Mouse (Mus musculus) bone marrow macrophage, adult 2 months (primary cell): ENCODE data around the gene 4933434E20Rik. TPM values are rescaled to one million over a fixed set of nuclear protein-coding genes. Genes with fewer than 3 reads are reported as not detected.

Source experiments
- H3K27ac ChIP-seq: 2 replicates; pipeline ENCODE4 v1.5.1; 2012; ENCODE audit warnings: low read depth, low read length; ENCODE audit not compliant: insufficient read depth
- H3K4me1 ChIP-seq: 2 replicates; pipeline ENCODE4 v1.6.1; 2012; ENCODE audit warnings: low read length; ENCODE audit not compliant: control insufficient read depth, insufficient read depth
- H3K4me3 ChIP-seq: 2 replicates; pipeline ENCODE4 v1.5.1; 2012; ENCODE audit warnings: mild to moderate bottlenecking, low read length, moderate library complexity; ENCODE audit not compliant: insufficient read depth
- CTCF ChIP-seq: IDR thresholded peaks from 2 replicates; pipeline ENCODE4 v1.5.1; 2012; ENCODE audit warnings: low read depth, mild to moderate bottlenecking, low read length, moderate library complexity
- POLR2A ChIP-seq: IDR thresholded peaks from 2 replicates; pipeline ENCODE4 v1.6.1; 2012; ENCODE audit warnings: mild to moderate bottlenecking, low read depth, low read length, borderline replicate concordance
- polyA plus RNA-seq: library from polyadenylated mRNA; stranded (reverse); fragments of >200 nt; gene quantifications from 2 replicates; pipeline ENCODE4 v1.2.4, GENCODE M21; 2012; ENCODE audit not compliant: missing spikeins, insufficient read depth, insufficient read length

4933434E20Rik gene
- polyA plus RNA-seq, 1 experiment = 84.4 TPM

DNA sequence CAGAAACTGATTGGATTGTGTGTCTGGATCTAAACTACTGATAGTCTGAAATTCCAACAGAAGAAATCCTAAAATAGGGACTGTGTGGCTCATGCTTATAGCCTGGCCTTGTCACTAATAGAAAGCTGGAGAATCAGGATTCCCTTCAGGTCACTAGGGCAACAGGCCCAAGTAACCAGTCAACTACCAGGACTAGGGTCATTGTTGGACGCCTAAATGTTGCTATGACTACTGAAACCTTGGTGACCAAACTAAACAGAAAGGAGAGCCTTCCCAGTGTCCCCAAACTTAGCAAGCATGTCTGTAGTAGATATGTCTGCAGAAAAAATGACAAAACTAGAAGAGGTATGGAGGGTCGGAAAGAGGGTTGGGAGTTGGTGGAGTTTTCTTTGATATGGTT lies 11.1 kb downstream of the 4933434E20Rik start:
- H3K4me1 ChIP-seq = 0 out of 2 replicates have a peak, but pooled peaks cover 2% of the 10 kb centered on the region
- TF ChIP-seq POLR2A (no peak), CTCF (no peak)
- no peak overlapping the region for H3K27ac ChIP-seq
- H3K4me3 ChIP-seq = no peak overlapping the region

DNA sequence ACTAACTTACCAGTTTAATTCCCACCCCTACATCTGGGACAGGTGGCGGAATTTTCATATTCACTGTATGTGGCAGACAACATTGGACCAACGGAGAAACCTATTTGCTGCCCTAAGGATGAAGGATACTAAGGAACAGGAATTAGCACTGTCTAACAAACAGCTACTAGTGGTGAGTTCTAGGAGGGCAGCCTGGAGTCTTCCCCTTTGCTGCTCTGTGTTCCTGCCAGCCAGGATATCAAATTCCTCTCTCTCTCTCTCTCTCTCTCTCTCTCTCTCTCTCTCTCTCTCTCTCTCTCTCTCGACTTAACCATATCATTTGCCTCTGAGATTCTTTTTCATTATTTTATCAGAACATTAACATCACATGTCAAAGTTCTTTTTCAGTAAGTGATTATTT lies 12.9 kb downstream of the 4933434E20Rik start:
- H3K27ac ChIP-seq = no peak overlapping the region
- TF ChIP-seq POLR2A = no peak
- TF ChIP-seq CTCF = no peak
- H3K4me1 ChIP-seq = peaks cover 15% of the 10 kb centered on the region
- no peak overlapping the region for H3K4me3 ChIP-seq

DNA sequence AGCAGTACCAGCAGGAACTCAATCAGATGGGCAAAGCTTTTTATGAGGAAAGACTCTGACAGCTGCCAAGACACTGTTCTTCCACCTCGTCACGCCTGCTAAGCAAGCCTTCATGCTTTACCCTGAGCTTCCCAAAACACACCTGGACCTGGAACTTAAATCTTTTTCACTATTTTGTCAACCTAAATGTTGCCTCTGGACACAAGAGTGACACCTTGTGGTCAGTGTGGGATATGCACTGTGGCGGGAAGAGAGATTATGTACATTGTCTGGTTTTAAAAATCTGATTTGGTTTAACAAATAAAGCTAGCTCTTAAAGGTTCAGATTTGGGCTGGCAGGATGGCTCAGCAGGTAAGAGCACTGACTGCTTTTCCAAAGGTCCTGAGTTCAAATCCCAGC lies 14.1 kb downstream of the 4933434E20Rik start:
- 0 out of 2 replicates have a peak, but pooled peaks have one; percentile 38 for TF ChIP-seq CTCF
- TF ChIP-seq POLR2A = no peak
- no peak overlapping the region for H3K27ac ChIP-seq
- H3K4me3 ChIP-seq = no peak overlapping the region
- H3K4me1 ChIP-seq = peaks cover 19% of the 10 kb centered on the region

DNA sequence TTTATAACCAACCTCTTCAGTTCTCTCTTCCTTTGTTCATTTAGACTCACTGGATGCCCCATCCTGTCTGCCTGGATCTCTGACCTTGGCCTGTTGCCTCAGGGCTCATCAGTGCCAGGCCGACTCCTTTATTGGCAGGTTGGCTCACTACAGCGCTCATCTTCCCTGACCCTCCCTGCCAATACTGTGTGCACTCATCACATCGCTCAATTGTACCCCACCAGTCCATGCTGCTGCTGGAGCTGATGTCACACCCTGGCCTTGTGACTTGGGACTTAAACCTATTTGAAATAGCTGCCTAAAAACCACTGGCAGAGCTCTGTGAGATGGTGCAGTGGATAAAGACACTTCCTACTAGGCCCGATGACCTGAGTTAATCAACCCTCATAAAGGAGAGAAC lies 16.4 kb downstream of the 4933434E20Rik start:
- H3K4me3 ChIP-seq = no peak overlapping the region
- no peak overlapping the region for H3K27ac ChIP-seq
- TF ChIP-seq CTCF (no peak), POLR2A (no peak)
- H3K4me1 ChIP-seq = peaks cover 32% of the 10 kb centered on the region

DNA sequence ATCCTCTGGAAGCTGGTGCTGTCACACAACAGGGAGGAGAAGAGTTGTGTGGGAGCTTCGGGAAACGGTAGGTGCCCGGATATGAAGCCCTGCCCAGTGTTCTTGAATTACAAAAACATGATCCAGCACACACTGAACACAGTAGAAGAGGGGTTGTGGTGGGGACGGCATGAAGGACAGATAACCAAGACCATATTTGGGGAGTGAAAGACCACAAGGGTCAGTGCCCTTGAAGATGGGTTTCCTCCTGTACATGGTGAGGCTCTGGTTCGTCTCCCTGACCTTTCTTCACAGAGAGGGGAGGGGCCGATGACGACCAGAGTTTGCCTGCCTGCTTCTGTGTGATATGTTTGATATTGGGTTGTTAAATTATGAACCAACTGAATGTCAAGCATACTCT lies 18.3 kb downstream of the 4933434E20Rik start:
- H3K4me1 ChIP-seq = peaks cover 31% of the 10 kb centered on the region
- no peak for TF ChIP-seq CTCF
- TF ChIP-seq POLR2A = no peak

DNA sequence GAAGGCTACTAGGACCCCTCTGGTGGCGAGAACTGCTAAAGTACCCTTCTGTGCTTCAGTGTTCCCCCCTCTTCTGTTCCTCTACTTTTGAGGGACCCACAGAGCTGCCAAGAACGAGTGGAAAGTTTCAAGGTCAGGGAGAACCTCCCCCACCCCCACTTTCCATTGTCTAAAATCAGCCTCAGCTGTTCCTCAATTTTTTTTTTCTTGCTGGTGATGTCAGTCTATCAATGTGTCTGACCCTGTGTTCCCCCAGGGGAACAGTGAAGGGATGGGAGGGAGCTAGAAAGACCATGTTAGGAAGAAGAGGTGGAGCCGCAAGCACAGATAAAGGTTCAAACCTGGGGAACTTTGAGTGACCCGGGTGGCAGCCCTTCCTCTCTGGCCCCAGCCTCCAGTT lies 20.9 kb downstream of the 4933434E20Rik start, which contains the start of gene Tpm3:
TSS of gene Tpm3 (plus strand) at position 356 of the 400 bp plus-strand sequence.
- no peak within 1 kb of the TSS for H3K27ac ChIP-seq
- H3K4me3 ChIP-seq = no peak within 1 kb of the TSS
- peaks cover 33% of the 10 kb centered on the region for H3K4me1 ChIP-seq
- TF ChIP-seq CTCF = no peak
- TF ChIP-seq POLR2A = no peak

More for the DNA sequence above, 18.3 kb downstream of the 4933434E20Rik start:
- no peak overlapping the region for H3K27ac ChIP-seq
- no peak overlapping the region for H3K4me3 ChIP-seq

DNA sequence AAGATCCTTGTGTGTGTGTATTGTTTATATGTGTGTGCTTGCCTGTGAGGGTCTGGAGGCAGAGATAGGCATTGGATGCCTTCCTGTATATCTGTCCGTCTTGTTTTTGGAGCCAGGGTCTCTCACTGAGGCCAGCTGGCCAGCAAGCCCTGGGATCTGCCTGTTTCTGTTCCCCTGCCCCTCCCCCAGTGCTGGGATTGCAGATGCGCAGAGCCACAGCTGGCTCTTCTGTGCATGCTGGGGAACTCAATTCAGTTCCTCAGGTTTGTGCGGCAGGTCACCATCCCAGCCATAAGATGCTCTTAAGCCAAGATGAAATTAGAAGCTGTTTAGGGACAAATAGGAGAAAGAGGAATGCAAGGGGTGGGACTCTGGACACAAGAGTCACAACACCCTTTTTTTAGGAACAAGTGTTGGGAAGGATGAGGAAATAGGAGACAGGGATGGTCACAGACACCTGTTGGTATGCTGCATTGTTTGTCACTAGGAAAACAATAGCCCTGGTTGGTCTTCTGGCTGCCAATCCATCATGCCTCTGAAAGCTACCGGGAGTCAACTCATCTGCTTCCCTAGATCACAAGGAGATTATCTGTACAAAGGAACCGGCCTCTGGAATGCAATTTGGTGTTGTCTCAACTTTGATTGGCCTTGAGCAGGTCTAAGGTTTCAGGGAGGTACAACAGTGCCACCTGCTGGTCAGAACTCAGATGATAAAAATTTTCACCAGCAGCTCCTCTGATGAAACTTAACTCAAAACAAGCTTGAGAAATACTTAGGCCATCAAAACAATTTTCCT lies 25.7 kb downstream of the 4933434E20Rik start:
- TF ChIP-seq CTCF (no peak), POLR2A (no peak)
- no peak overlapping the region for H3K27ac ChIP-seq
- peaks cover 16% of the 10 kb centered on the region for H3K4me1 ChIP-seq
- H3K4me3 ChIP-seq = no peak overlapping the region

DNA sequence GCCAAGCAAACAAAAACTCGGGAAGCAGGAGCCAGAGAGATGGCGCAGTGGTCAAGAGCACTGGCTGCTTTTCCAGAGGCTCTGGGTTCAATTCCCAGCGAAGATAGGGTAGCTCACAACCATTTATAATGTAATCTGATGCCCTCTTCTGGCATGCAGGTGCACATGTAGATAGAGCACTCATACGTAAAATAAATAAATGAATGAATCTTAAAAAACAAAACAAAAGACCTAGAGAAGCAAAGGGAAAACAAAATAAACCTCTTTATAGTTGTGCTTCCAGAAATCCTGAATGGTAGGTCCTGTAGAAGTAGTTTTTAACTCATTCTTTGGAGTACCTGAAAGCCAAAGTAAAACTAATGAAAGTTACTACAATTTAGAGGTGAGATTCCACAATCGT lies 26.8 kb downstream of the 4933434E20Rik start:
- Histone ChIP-seq H3K27ac (no peak overlapping the region), H3K4me3 (no peak overlapping the region), H3K4me1 (peaks cover 9% of the 10 kb centered on the region)
- no peak for TF ChIP-seq CTCF
- TF ChIP-seq POLR2A = no peak

DNA sequence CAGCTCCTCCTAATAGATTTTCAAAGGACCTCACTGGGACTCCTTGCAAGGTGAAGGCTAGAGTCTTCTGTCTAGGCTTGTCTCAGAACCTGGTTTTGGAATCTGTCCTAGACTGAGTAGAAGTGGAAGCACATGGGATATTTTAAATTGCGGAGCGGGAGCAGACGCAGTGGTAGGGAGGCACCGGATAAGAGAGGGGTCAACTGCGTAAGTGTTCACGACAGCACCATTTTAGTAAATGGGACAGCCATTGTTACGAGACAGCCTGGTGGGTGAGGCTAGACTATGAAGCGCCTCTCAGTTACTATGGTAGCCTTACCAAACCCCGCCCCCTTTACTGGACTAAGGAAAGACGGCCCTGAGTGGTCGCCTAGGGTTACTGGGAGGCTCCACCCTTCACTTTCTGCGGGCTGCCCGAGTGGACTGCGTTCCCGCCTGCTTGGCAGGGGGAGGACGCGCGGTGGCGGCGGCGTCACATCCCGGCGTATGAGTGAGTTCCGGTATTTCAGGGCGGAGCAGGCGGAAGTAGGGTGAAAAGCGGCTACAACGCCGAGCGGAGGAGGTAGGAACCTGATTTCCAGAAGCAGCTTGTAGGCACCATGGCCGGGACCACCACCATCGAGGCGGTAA lies 27.8 kb downstream of the 4933434E20Rik start:
- H3K4me1 ChIP-seq = peaks cover 19% of the 10 kb centered on the region
- H3K27ac ChIP-seq = peak overlapping the region; percentile 98
- peak overlapping the region; percentile 90 for H3K4me3 ChIP-seq
- TF ChIP-seq CTCF = no peak
- no peak for TF ChIP-seq POLR2A

DNA sequence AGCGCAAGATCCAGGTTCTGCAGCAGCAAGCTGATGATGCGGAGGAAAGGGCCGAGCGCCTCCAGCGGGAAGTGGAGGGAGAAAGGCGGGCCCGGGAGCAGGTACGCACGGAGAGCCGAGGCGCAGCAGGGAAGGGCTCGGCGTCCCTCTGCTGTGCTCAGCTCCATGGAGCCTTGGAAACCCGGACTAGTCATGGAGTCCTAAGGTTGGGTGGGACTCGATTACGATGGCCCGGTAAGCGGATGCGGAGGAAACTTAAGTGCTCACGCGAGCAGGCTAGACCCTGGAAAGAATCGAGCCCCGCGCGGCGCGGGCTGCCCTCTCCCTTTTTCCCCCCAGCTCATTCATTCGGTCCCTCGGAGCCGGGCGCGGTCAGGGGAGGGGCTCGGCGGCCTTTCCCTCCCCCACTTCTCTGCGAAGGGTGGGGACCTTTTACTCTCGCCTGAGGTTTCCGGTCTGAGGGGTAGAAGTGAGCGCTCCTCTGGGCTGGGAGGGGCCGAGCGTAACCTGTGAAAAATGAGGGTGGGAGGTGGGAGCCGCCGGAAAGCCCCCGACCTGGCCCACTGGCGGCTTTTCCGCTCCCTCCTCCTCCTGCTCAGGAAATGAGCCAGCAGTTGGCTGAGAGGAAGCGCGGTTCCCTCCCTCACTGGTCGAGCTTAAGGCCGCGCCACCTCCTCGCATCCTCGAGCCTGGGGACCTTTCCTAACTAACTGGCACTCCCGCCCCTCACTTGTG lies 28.5 kb downstream of the 4933434E20Rik start:
- H3K27ac ChIP-seq = peak overlapping the region; percentile 98
- peak overlapping the region; percentile 90 for H3K4me3 ChIP-seq
- no peak for TF ChIP-seq CTCF
- no peak for TF ChIP-seq POLR2A
- H3K4me1 ChIP-seq = peaks cover 26% of the 10 kb centered on the region
